Mouse (Mus musculus) frontal cortex, postnatal 14 days (tissue): ENCODE measurements at regions not wholly inside any gene's neighbourhood (a gene's known extent, or its start where the extent isn't known, plus 50 kb on each side); places are given as distances from the start of the nearest gene placed in this dataset.
A peak's percentile ranks its signal among the peaks of the same experiment; 100 is the strongest.

Source experiments
- DNase-seq, 2 experiments: peaks; one replicate each; pipeline ENCODE4 v3.0.0; 2022; ENCODE audit warnings: low spot score in 2 of 2

GRCm38 (mm10) chr12:54316066-54316567 is 112.5 kb upstream of the Egln3 start:
- DNase-seq = no peak

- no peak for DNase-seq
These were observed 110.5 kb upstream of the Egln3 start for GRCm38 (mm10) chr12:54314153-54314552.

GRCm38 (mm10) chr12:54313211-54313845 is 109.7 kb upstream of the Egln3 start:
- DNase-seq = peak; percentile 19 to 23

- no peak for DNase-seq
These were observed 109.0 kb upstream of the Egln3 start for GRCm38 (mm10) chr12:54312522-54313210.

GRCm38 (mm10) chr12:54311896-54312521 is 108.3 kb upstream of the Egln3 start:
- no peak for DNase-seq

GRCm38 (mm10) chr12:54309874-54310273 is 106.2 kb upstream of the Egln3 start:
- DNase-seq = no peak

- no peak for DNase-seq
These were observed 105.6 kb upstream of the Egln3 start for GRCm38 (mm10) chr12:54309219-54309618.

GRCm38 (mm10) chr12:54305135-54305630 is 101.5 kb upstream of the Egln3 start:
- DNase-seq = no peak

- DNase-seq = no peak
These were observed 100.1 kb upstream of the Egln3 start for GRCm38 (mm10) chr12:54303746-54304145.

GRCm38 (mm10) chr12:54299506-54299905 is 95.8 kb upstream of the Egln3 start:
- no peak for DNase-seq

- DNase-seq = no peak
These were observed 89.6 kb upstream of the Egln3 start for GRCm38 (mm10) chr12:54293248-54293647.

- no peak for DNase-seq
These were observed 86.7 kb upstream of the Egln3 start for GRCm38 (mm10) chr12:54290311-54290710.

- DNase-seq = no peak
These were observed 85.1 kb upstream of the Egln3 start for GRCm38 (mm10) chr12:54288747-54289146.

- DNase-seq = no peak
These were observed 84.4 kb upstream of the Egln3 start for GRCm38 (mm10) chr12:54288041-54288502.

- no peak for DNase-seq
These were observed 83.5 kb upstream of the Egln3 start for GRCm38 (mm10) chr12:54286911-54287819.

- DNase-seq = no peak
These were observed 80.0 kb upstream of the Egln3 start for GRCm38 (mm10) chr12:54283646-54284045.

GRCm38 (mm10) chr12:54283011-54283410 is 79.4 kb upstream of the Egln3 start:
- DNase-seq = no peak

GRCm38 (mm10) chr12:54282281-54282921 is 78.7 kb upstream of the Egln3 start:
- DNase-seq = no peak

- DNase-seq = no peak
These were observed 76.8 kb upstream of the Egln3 start for GRCm38 (mm10) chr12:54280457-54280856.

GRCm38 (mm10) chr12:54280001-54280400 is 76.3 kb upstream of the Egln3 start:
- no peak for DNase-seq

GRCm38 (mm10) chr12:54276978-54277537 is 73.4 kb upstream of the Egln3 start:
- no peak for DNase-seq
